Mouse (Mus musculus): Measurements from ENCODE around the gene Gm17509. TPM values are rescaled to one million over a fixed set of nuclear protein-coding genes. Genes with fewer than 3 reads are reported as not detected.
A peak's percentile ranks its signal among the peaks of the same experiment; 100 is the strongest.

Gm17509 gene
- polyA plus RNA-seq (2016; fragmentation: Nextera tagmentation; extraction: Ambion mirVana): 0.91 and 0.93 TPM in 2 replicates

DNA sequence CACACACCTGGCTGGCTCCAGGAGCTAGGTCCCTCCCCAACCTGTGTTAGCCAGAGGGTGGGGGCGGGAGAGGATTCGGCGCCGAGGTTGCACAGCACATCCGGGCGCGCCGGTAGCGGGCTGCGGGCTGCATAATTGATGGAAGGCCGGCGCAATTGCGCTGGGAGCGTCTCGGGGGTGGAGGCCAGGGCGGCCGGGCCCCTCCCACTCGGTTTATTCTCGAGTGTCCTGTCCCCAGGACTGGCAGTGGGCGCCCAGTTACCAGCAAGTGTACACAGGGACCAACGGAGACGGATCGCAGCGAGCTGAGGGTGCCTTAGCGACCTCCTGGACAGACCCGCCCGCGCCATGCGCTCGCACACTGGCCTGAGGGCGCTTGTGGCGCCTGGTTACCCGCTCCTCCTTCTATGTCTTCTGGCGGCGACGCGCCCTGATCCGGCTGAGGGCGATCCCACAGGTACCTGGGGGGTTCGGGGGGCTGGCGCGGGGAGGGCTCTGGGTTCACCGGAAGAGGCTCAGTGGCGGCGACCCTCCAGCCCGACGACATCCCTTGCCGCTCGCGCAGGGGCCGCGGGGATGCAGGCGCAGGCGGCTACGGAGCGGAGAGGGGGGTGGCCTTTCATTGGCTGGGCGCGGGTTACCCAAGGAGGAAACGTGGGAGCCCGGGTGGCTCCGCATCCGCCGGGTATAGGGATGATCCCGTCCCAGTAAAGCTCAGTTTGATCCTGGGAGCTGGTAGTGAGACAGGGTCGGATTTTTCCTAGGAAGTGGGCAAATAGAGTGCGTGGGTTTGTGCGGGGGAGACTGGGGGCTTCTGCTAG lies at the start of gene Gm17509:
Gm17509 (minus strand) TSS at position 575 of the 821 bp plus-strand sequence.
- H3K36me3 ChIP-seq: peaks cover 4% of the 10 kb centered on the region; the same call in 1 of the 2 replicates
- no peaks in the 10 kb centered on the region; the same call in 1 of the 2 replicates for H3K27me3 ChIP-seq (ENCODE audit: insufficient read depth, poor library complexity, severe bottlenecking)
- DNase-seq (ENCODE audit: low spot score): peak; percentile 84
- peaks cover 55% of the 10 kb centered on the region for H3K4me1 ChIP-seq (replicated peaks)
- H3K9me3 ChIP-seq: no peaks in the 10 kb centered on the region
- under 1% methylated on average over 67 of the region's 67 CpGs for WGBS
- peak within 1 kb of the TSS; percentile 98 for H3K27ac ChIP-seq
- peak within 1 kb of the TSS; percentile 82 for H3K4me3 ChIP-seq

GRCm38 (mm10) chr13:117267963-117268362 lies 47.1 kb upstream of the Gm17509 start:
- H3K4me3 ChIP-seq: no peak overlapping the region
- no peaks in the 10 kb centered on the region for H3K4me1 ChIP-seq (replicated peaks)
- H3K27me3 ChIP-seq (ENCODE audit: insufficient read depth, poor library complexity, severe bottlenecking): no peaks in the 10 kb centered on the region
- H3K27ac ChIP-seq: no peak overlapping the region
- 97% methylated on average over 14 of the region's 14 CpGs for WGBS
- H3K9me3 ChIP-seq: no peaks in the 10 kb centered on the region
- H3K36me3 ChIP-seq: peaks cover 33% of the 10 kb centered on the region
- DNase-seq (ENCODE audit: low spot score): no peak

DNA sequence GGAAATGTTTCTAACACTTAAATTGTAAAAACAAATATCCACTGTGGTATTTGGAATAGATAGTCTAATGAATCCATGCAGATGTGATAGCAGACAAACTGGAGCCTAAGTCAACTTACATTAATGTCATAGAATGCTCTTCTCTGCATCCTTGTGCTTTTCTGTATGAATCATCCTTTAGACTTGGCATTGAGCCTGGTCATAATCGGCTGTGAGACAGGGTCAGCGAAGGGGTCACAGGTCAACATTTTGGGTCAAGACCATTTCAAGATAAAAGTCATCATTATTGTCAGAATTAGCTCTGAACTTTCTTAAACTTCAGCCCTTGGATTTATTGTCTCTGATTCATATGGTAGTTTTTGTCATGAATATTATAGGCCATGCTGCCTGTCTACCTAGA lies 45.3 kb upstream of the Gm17509 start:
- Histone ChIP-seq H3K27ac (no peak overlapping the region), H3K36me3 (peaks cover 28% of the 10 kb centered on the region), H3K9me3 (no peaks in the 10 kb centered on the region), H3K27me3 (ENCODE audit: insufficient read depth, poor library complexity, severe bottlenecking) (no peaks in the 10 kb centered on the region), H3K4me1 (replicated peaks) (no peaks in the 10 kb centered on the region), H3K4me3 (no peak overlapping the region)
- 62% methylated on average over 2 of the region's 2 CpGs for WGBS
- no peak for DNase-seq (ENCODE audit: low spot score)

DNA sequence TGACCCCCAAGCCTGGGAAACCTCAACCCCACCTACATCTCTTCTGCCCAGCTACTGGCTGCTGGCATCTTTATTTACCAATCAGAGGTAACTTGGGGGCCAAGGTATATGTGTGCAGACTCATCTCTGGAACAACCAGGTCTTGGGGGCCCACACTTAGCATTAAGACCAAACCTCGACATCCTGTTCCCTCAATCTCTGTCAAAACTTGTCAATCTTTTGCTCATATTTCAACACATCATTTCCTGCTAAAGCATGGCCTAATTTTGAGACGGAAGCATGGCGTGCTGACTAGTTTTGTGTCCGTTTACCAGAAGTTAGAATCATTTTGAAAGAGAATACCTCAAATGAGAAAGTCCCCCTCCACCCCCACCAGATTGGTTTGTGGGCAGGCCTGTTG lies 39.8 kb upstream of the Gm17509 start:
- 89% methylated on average over 4 of the region's 4 CpGs for WGBS
- Histone ChIP-seq H3K4me3 (no peak overlapping the region), H3K4me1 (replicated peaks) (no peaks in the 10 kb centered on the region), H3K9me3 (no peaks in the 10 kb centered on the region), H3K27me3 (ENCODE audit: insufficient read depth, poor library complexity, severe bottlenecking) (no peaks in the 10 kb centered on the region), H3K36me3 (peaks cover 20% of the 10 kb centered on the region), H3K27ac (no peak overlapping the region)
- DNase-seq (ENCODE audit: low spot score): no peak

DNA sequence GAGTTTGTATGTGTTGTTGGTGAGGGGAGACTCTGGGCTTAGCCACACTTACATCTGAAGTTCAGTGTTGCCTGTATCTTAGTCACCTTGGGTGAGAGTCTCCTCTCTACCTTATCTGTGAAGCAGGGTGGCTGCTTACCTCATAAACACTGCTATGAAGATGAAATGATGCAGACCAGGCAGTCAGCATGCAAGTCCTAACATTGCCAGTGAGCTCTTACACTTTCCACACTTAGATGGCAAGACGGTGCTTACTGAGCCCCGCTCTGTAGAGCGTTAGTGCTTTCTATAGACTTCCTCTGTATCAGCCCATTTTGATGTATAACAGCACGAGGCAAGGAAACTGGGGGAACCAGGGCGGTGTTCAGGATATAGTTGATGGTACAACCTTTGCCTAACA lies 21.7 kb upstream of the Gm17509 start:
- Histone ChIP-seq H3K4me1 (replicated peaks) (peaks cover 8% of the 10 kb centered on the region; the same call in 1 of the 2 replicates), H3K27me3 (ENCODE audit: insufficient read depth, poor library complexity, severe bottlenecking) (no peaks in the 10 kb centered on the region), H3K4me3 (no peak overlapping the region), H3K36me3 (no peaks in the 10 kb centered on the region), H3K9me3 (no peaks in the 10 kb centered on the region), H3K27ac (no peak overlapping the region)
- no peak for DNase-seq (ENCODE audit: low spot score)
- WGBS: 93% methylated on average over 5 of the region's 5 CpGs

DNA sequence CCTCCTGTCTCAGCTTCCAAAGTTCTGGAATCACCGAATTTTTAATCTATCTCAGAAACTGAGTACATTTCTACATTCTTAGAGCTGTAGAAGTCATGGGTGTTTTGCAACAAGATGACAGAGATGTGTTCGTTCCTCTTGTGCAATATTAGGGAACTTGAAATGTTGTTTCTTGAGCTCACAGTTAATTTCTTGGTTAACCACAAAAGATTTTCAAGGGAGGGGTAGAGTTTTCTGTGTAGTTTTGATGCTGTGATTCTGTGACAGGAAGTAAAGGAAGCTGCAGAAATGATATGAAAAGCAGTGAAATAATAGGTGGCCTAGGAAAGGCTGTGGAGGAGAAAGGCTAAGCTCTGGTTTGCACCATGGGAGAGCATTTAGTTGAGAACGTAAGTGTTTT lies 21.2 kb upstream of the Gm17509 start:
- Histone ChIP-seq H3K27ac (no peak overlapping the region), H3K4me1 (replicated peaks) (peaks cover 7% of the 10 kb centered on the region), H3K36me3 (no peaks in the 10 kb centered on the region), H3K9me3 (no peaks in the 10 kb centered on the region), H3K27me3 (ENCODE audit: insufficient read depth, poor library complexity, severe bottlenecking) (no peaks in the 10 kb centered on the region), H3K4me3 (no peak overlapping the region)
- WGBS: 92% methylated on average over 3 of the region's 3 CpGs
- no peak for DNase-seq (ENCODE audit: low spot score)

- Histone ChIP-seq H3K27me3 (ENCODE audit: insufficient read depth, poor library complexity, severe bottlenecking) (no peaks in the 10 kb centered on the region), H3K9me3 (no peaks in the 10 kb centered on the region), H3K4me1 (replicated peaks) (peaks cover 18% of the 10 kb centered on the region), H3K36me3 (peaks cover 6% of the 10 kb centered on the region; the same call in 1 of the 2 replicates), H3K27ac (no peak overlapping the region), H3K4me3 (no peak overlapping the region)
- no peak for DNase-seq (ENCODE audit: low spot score)
- WGBS: 86% methylated on average over 4 of the region's 4 CpGs
Observed at GRCm38 (mm10) chr13:117237111-117237510, 16.2 kb upstream of the Gm17509 start.

DNA sequence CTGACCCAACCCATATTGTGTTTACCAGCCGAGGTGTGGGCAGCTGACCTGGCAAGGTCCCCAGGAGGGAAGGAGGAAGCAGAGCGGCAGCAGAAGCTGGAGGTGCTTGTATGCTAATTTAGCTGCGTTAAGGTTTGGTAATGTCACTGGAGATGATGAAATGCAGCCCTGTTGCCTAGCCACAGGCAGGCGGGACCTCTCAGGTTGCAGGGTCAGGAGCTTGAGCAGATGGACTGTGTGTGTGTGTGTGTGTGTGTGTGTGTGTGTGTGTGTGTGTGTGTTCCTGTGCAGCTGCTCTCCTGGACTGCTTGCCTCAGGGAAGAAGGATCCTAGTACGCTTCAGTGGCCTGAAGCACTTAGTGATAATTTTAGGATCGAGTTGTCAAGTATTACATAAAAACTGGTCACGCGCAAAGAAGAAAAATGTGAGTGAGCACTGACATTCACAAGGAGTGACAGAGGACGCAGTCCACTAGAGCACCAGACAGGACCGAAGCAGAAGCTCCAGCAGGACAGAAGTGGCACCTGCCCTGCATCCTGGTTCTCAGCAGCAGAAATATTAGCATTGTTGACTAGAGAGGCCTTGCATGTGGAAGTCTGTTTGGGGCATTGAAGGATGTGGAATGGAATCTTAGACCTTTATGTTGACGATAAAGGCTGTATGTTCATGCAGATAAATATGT lies 14.8 kb upstream of the Gm17509 start:
- H3K4me3 ChIP-seq: no peak overlapping the region
- DNase-seq (ENCODE audit: low spot score): peak; percentile 79
- H3K27ac ChIP-seq: peak overlapping the region; percentile 78
- H3K4me1 ChIP-seq (replicated peaks): peaks cover 18% of the 10 kb centered on the region
- no peaks in the 10 kb centered on the region for H3K9me3 ChIP-seq
- 60% methylated on average over 11 of the region's 11 CpGs for WGBS
- H3K27me3 ChIP-seq (ENCODE audit: insufficient read depth, poor library complexity, severe bottlenecking): no peaks in the 10 kb centered on the region
- peaks cover 6% of the 10 kb centered on the region; the same call in 1 of the 2 replicates for H3K36me3 ChIP-seq

- Histone ChIP-seq H3K9me3 (no peaks in the 10 kb centered on the region), H3K4me1 (replicated peaks) (peaks cover 18% of the 10 kb centered on the region), H3K27ac (no peak overlapping the region), H3K36me3 (peaks cover 6% of the 10 kb centered on the region; the same call in 1 of the 2 replicates), H3K27me3 (ENCODE audit: insufficient read depth, poor library complexity, severe bottlenecking) (no peaks in the 10 kb centered on the region), H3K4me3 (no peak overlapping the region)
- 92% methylated on average over 7 of the region's 7 CpGs for WGBS
- DNase-seq (ENCODE audit: low spot score): no peak
Observed at GRCm38 (mm10) chr13:117234486-117234885, 13.6 kb upstream of the Gm17509 start.

DNA sequence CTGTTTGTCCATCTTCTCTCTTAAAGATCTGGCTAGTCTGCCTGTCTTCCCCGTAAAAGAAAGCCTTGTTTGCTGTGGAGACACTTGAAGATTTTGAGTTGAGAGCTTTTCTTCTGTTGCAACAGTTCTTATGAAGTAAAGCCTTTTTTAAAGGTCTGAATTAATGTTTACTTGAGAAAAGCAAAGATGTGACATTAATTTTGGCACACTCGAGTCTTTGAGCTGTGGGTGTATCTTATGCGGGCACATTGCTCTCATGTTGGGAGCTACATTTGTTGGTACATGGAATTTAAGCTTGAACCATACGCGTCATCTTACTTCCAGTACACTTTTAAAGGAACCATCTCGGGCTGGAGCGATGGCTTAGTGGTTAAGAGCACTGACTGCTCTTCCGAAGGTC lies 12.9 kb upstream of the Gm17509 start:
- Histone ChIP-seq H3K9me3 (no peaks in the 10 kb centered on the region), H3K4me1 (replicated peaks) (peaks cover 18% of the 10 kb centered on the region), H3K27me3 (ENCODE audit: insufficient read depth, poor library complexity, severe bottlenecking) (no peaks in the 10 kb centered on the region), H3K4me3 (no peak overlapping the region), H3K27ac (no peak overlapping the region), H3K36me3 (peaks cover 6% of the 10 kb centered on the region; the same call in 1 of the 2 replicates)
- DNase-seq (ENCODE audit: low spot score): no peak
- 95% methylated on average over 8 of the region's 8 CpGs for WGBS

DNA sequence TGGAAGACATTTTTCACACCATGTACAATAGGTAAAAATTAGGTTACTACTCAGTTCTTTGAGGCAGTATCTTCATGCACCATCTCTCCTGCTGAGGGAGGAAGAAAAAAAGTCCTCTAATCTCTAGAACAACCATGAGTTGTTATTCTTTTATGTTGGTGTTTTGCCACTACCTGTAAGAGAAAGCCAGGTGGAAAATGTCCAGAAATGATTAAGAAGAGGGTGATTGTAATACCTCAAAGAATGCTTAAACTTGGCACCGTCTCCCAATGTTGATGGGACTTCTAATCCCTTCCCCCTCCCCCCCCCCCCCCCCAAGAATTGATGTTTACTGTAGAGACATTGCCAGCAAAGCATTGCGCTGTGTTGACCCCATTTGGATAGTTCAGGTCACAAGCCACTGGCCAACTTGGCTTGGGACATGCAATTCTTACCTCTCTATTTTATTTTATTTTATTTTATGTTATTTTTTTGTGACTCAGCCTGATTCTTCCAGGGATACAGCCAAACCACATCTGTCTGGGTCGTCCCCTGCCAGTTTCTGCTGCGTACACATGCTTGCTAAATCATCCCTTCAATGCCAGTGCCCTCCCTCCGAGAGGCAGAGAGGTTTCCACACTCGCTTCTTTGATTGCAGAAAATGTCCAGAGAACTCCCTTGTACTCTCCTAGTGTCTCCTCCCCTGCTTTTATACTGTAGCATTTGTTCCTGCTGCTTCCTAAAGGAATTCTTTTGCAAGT lies 9.7 kb upstream of the Gm17509 start:
- H3K36me3 ChIP-seq: peaks cover 9% of the 10 kb centered on the region; the same call in 1 of the 2 replicates
- WGBS: 85% methylated on average over 6 of the region's 6 CpGs
- no peak for DNase-seq (ENCODE audit: low spot score)
- no peaks in the 10 kb centered on the region for H3K27me3 ChIP-seq (ENCODE audit: insufficient read depth, poor library complexity, severe bottlenecking)
- H3K4me3 ChIP-seq: no peak overlapping the region
- H3K4me1 ChIP-seq (replicated peaks): peaks cover 3% of the 10 kb centered on the region
- no peaks in the 10 kb centered on the region for H3K9me3 ChIP-seq
- H3K27ac ChIP-seq: no peak overlapping the region

GRCm38 (mm10) chr13:117225561-117225960 lies 4.7 kb upstream of the Gm17509 start:
- Histone ChIP-seq H3K9me3 (no peaks in the 10 kb centered on the region), H3K27me3 (ENCODE audit: insufficient read depth, poor library complexity, severe bottlenecking) (no peaks in the 10 kb centered on the region), H3K4me1 (replicated peaks) (peaks cover 28% of the 10 kb centered on the region), H3K27ac (no peak overlapping the region), H3K4me3 (no peak overlapping the region), H3K36me3 (peaks cover 5% of the 10 kb centered on the region; the same call in 1 of the 2 replicates)
- 84% methylated on average over 6 of the region's 6 CpGs for WGBS
- no peak for DNase-seq (ENCODE audit: low spot score)
